In the genomic region with DNA sequence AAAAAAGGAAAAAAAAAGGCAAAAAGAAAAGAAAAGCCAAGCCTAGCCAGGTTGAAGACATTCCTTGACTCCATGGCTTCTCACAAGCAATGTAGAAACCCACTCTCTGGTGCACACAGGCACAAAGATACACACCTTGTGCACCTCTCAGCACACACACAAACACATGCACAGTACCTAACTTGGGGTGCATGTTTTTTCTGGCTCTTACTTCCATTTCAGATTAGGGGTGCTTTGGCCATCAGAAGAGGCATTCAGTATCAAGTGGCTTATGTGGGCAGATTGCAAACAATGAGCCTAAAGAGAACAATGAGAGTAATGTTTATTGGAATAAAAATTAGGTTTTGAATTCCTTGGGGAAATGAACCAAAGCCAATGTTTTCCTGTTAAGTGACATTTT, we compare ENCODE assay signal across 8 mouse cellular contexts.
A peak's percentile ranks its signal among the peaks of the same experiment; 100 is the strongest.
DNase-seq lines count a peak whose midpoint lies in the region; ATAC-seq and TF ChIP-seq lines count a peak whose summit lies in the region.
"Had no signal": no experiment of that assay in that cellular context is flagged by ENCODE, and none has a peak within 500 bp of the region (broad histone marks: within the 10 kb centered on the region; RNA-seq: fewer than 3 reads in every experiment).

No protein-coding gene starts in this region.

- H3K27me3 ChIP-seq in kidney, embryonic 16.5 days (ENCODE audit: insufficient read depth, low read length): no peaks in the 10 kb centered on the region
- no peaks in the 10 kb centered on the region for H3K27me3 ChIP-seq in forebrain, embryonic 11.5 days (ENCODE audit: control insufficient read depth, insufficient read depth, low read length)
- H3K27me3 ChIP-seq in hindbrain, embryonic 14.5 days (ENCODE audit: control insufficient read depth, insufficient read depth, low read length): no peaks in the 10 kb centered on the region
- no peaks in the 10 kb centered on the region for H3K27me3 ChIP-seq in midbrain, postnatal 0 days (ENCODE audit: insufficient read depth, low read length)

- H3K36me3 ChIP-seq in kidney, embryonic 16.5 days (ENCODE audit: insufficient read depth, low read length): no peaks in the 10 kb centered on the region
- H3K36me3 ChIP-seq in forebrain, embryonic 11.5 days (ENCODE audit: control insufficient read depth, insufficient read depth, low read length): no peaks in the 10 kb centered on the region
- no peaks in the 10 kb centered on the region for H3K36me3 ChIP-seq in hindbrain, embryonic 14.5 days (replicated peaks; ENCODE audit: control insufficient read depth, insufficient read depth)
- H3K36me3 ChIP-seq in midbrain, postnatal 0 days (ENCODE audit: insufficient read depth, low read length): no peaks in the 10 kb centered on the region

- peaks cover 8% of the 10 kb centered on the region for H3K4me1 ChIP-seq in kidney, embryonic 16.5 days (ENCODE audit: insufficient read depth, low read length)
- 0 out of 2 replicates have a peak, but pooled peaks cover 3% of the 10 kb centered on the region for H3K4me1 ChIP-seq in forebrain, embryonic 11.5 days (replicated peaks; ENCODE audit: control insufficient read depth, insufficient read depth, low read length)
- peaks cover 25% of the 10 kb centered on the region; the same call in 1 of the 2 replicates for H3K4me1 ChIP-seq in hindbrain, embryonic 14.5 days (replicated peaks; ENCODE audit: control insufficient read depth, insufficient read depth, low read length)
- H3K4me1 ChIP-seq in midbrain, postnatal 0 days (ENCODE audit: insufficient read depth, low read length): 0 out of 2 replicates have a peak, but pooled peaks cover 2% of the 10 kb centered on the region

- peak overlapping the region; percentile 47 for H3K4me2 ChIP-seq in kidney, embryonic 16.5 days (replicated peaks; ENCODE audit: low read depth, low read length)
- peak overlapping the region; percentile 55 for H3K4me2 ChIP-seq in forebrain, embryonic 11.5 days (ENCODE audit: low read depth, low read length, severe bottlenecking)
- H3K4me2 ChIP-seq in hindbrain, embryonic 14.5 days (replicated peaks): peak overlapping the region; percentile 64
- peak overlapping the region; percentile 81 for H3K4me2 ChIP-seq in midbrain, postnatal 0 days (ENCODE audit: low read depth, low read length, poor library complexity, severe bottlenecking)

- no peak for DNase-seq in kidney, postnatal 10 days
- DNase-seq in forebrain, embryonic 11.5 days (ENCODE audit: low spot score): no peak
- no peak for DNase-seq in hindbrain, embryonic 14.5 days (ENCODE audit: low spot score)
- DNase-seq in midbrain, postnatal 0 days (ENCODE audit: low spot score): no peak
- DNase-seq in cerebellum, adult 11-12 months: no peak
- no peak for DNase-seq in urinary bladder, postnatal 36 days (ENCODE audit: low spot score in 2 of 2)
- DNase-seq: cerebellum, adult 2 months had no signal

- H3K4me3 ChIP-seq in kidney, embryonic 16.5 days (ENCODE audit: low read length): no peak overlapping the region
- H3K4me3 ChIP-seq in forebrain, embryonic 11.5 days (ENCODE audit: low read depth, low read length): no peak overlapping the region
- H3K4me3 ChIP-seq in hindbrain, embryonic 14.5 days (replicated peaks; ENCODE audit: low read length): peak overlapping the region; percentile 37
- peak overlapping the region; percentile 47 for H3K4me3 ChIP-seq in midbrain, postnatal 0 days (ENCODE audit: low read depth, low read length)

- H3K9me3 ChIP-seq in kidney, embryonic 16.5 days (ENCODE audit: low read length): no peaks in the 10 kb centered on the region
- H3K9me3 ChIP-seq in forebrain, embryonic 11.5 days (ENCODE audit: control insufficient read depth, low read length): no peaks in the 10 kb centered on the region
- no peaks in the 10 kb centered on the region for H3K9me3 ChIP-seq in hindbrain, embryonic 14.5 days (ENCODE audit: control insufficient read depth, low read length)
- H3K9me3 ChIP-seq in midbrain, postnatal 0 days (ENCODE audit: low read length): no peaks in the 10 kb centered on the region

- TF ChIP-seq CTCF in midbrain, postnatal 0 days (IDR thresholded peaks at IDR 0.05): no peak

- no peak overlapping the region for H3K9ac ChIP-seq in kidney, embryonic 16.5 days (replicated peaks; ENCODE audit: low read length)
- H3K9ac ChIP-seq in forebrain, embryonic 11.5 days (ENCODE audit: low read length): no peak overlapping the region
- peak overlapping the region; percentile 33; the same call in 1 of the 2 replicates for H3K9ac ChIP-seq in hindbrain, embryonic 14.5 days
- no peak overlapping the region for H3K9ac ChIP-seq in midbrain, postnatal 0 days (replicated peaks; ENCODE audit: low read length, poor library complexity, severe bottlenecking)

- H3K27ac ChIP-seq in kidney, embryonic 16.5 days (ENCODE audit: low read length): no peak overlapping the region
- no peak overlapping the region for H3K27ac ChIP-seq in forebrain, embryonic 11.5 days (ENCODE audit: low read depth, low read length)
- H3K27ac ChIP-seq in hindbrain, embryonic 14.5 days: peak overlapping the region; percentile 81
- H3K27ac ChIP-seq in midbrain, postnatal 0 days (ENCODE audit: low read depth, low read length): peak overlapping the region; percentile 40; the same call in 1 of the 2 replicates

- no peak for ATAC-seq in kidney, embryonic 16.5 days (ENCODE audit: low FRiP score, low TSS enrichment)
- no peak for ATAC-seq in forebrain, embryonic 11.5 days (replicated peaks; ENCODE audit: low FRiP score)
- no peak for ATAC-seq in hindbrain, embryonic 14.5 days (ENCODE audit: low FRiP score)
- 0 out of 2 replicates have a peak, but pooled peaks have one; percentile 2 for ATAC-seq in midbrain, postnatal 0 days (ENCODE audit: low FRiP score)

Comparison
In these comparisons a context has a peak if more than half of its experiments do, and no peak if none do; other contexts are left out.
1. H3K27ac ChIP-seq: peak in hindbrain, embryonic 14.5 days (single experiment) and midbrain, postnatal 0 days (single experiment); none in kidney, embryonic 16.5 days (single experiment) and forebrain, embryonic 11.5 days (single experiment).
2. H3K4me3 ChIP-seq: peak in hindbrain, embryonic 14.5 days (single experiment) and midbrain, postnatal 0 days (single experiment); none in kidney, embryonic 16.5 days (single experiment) and forebrain, embryonic 11.5 days (single experiment).
3. Peak in every context shown above with its lines, with median percentiles within 50 percentile points of each other: H3K4me2 ChIP-seq.